Mouse (Mus musculus) cerebellum, postnatal 25 days (tissue): ENCODE measurements at regions not wholly inside any gene's neighbourhood (a gene's known extent, or its start where the extent isn't known, plus 50 kb on each side); places are given as distances from the start of the nearest gene placed in this dataset.

Experiments
- DNase-seq, 2 experiments: peaks; one replicate each; pipeline ENCODE4 v3.0.0; 2021; ENCODE audit warnings: mixed read lengths in 2 of 2

- no peak for DNase-seq
These were observed 59.0 kb upstream of the Ccdc167 start for GRCm38 (mm10) chr17:29775836-29776235.

- DNase-seq, result peak; percentile 77 to 82
These were observed 56.5 kb upstream of the Ccdc167 start for GRCm38 (mm10) chr17:29773339-29773738.

- DNase-seq, result no peak
These were observed 54.1 kb upstream of the Ccdc167 start for GRCm38 (mm10) chr17:29770914-29771313.

- no peak for DNase-seq
These were observed 52.8 kb upstream of the Ccdc167 start for GRCm38 (mm10) chr17:29769631-29770030.

- DNase-seq, result no peak
These were observed 52.3 kb upstream of the Ccdc167 start for GRCm38 (mm10) chr17:29769143-29769542.

GRCm38 (mm10) chr17:29768642-29769041, 51.8 kb upstream of the Ccdc167 start:
- DNase-seq, result no peak
